Mouse (Mus musculus) forebrain, embryonic 12.5 days (tissue): ENCODE data around the gene 4930467E23Rik. TPM values are rescaled to one million over a fixed set of nuclear protein-coding genes. Genes with fewer than 3 reads are reported as not detected.
A peak's percentile ranks its signal among the peaks of the same experiment; 100 is the strongest.
"Not testable (repeated sequence)": the region's sequence is repeated elsewhere in the genome, so short reads cannot be mapped to it uniquely, and the experiment has no call there.

ENCODE experiments used
- ATAC-seq: fragments of 200-750 bp; cut with Nextera tagmentation; 2 replicates; pipeline ENCODE4 v1.8.0; 2017; ENCODE audit warnings: moderate TSS enrichment; ENCODE audit not compliant: low FRiP score
- H3K27ac ChIP-seq: fragments of 300-500 bp; sonication (generic); 2 replicates; pipeline ENCODE4 v1.5.1; 2016; ENCODE audit warnings: mild to moderate bottlenecking
- H3K27me3 ChIP-seq: fragments of 300-500 bp; sonication (generic); 2 replicates; pipeline ENCODE4 v1.6.1; 2016; ENCODE audit warnings: mild to moderate bottlenecking
- H3K36me3 ChIP-seq: fragments of 300-500 bp; sonication (generic); replicated peaks from 2 replicates; pipeline ENCODE4 v1.6.1; 2016; ENCODE audit warnings: mild to moderate bottlenecking
- H3K4me1 ChIP-seq: fragments of 300-500 bp; sonication (generic); 2 replicates; pipeline ENCODE4 v1.6.1; 2016
- H3K4me2 ChIP-seq: fragments of 300-500 bp; sonication (generic); 2 replicates; pipeline ENCODE4 v1.6.1; 2016; ENCODE audit warnings: mild to moderate bottlenecking, moderate library complexity
- H3K4me3 ChIP-seq: fragments of 300-500 bp; sonication (generic); replicated peaks from 2 replicates; pipeline ENCODE4 v1.5.1; 2016; ENCODE audit warnings: mild to moderate bottlenecking
- H3K9ac ChIP-seq: fragments of 300-500 bp; sonication (generic); 2 replicates; pipeline ENCODE4 v1.6.1; 2016; ENCODE audit warnings: mild to moderate bottlenecking
- H3K9me3 ChIP-seq: fragments of 300-500 bp; sonication (generic); 2 replicates; pipeline ENCODE4 v1.6.1; 2016
- WGBS: fragments of 180-500 bp; shearing (Covaris S2); methylation state at CpG from one replicate; pipeline ENCODE4 v1.1.7; 2016; 5-methylcytosine and 5-hydroxymethylcytosine counted together
- polyA plus RNA-seq: library from polyadenylated mRNA; unstranded; fragments of >200 nt; fragmentation: Nextera tagmentation; extraction: Ambion mirVana; gene quantifications from 2 replicates; pipeline ENCODE4 v1.2.1, GENCODE M21; 2016

4930467E23Rik gene
- polyA plus RNA-seq, result 0.15 TPM in 1 of 2 replicates, not detected in the other

- H3K4me1 ChIP-seq, H3K36me3 ChIP-seq, H3K4me3 ChIP-seq, H3K9me3 ChIP-seq, H3K9ac ChIP-seq, H3K27me3 ChIP-seq, ATAC-seq, H3K4me2 ChIP-seq, H3K27ac ChIP-seq: not testable (repeated sequence)
- no CpG with 5 or more reads among the region's 2 CpGs for WGBS
Measured at GRCm38 (mm10) chr8:19729276-19729675, at the start of gene 4930467E23Rik. Gene 4930467E23Rik (plus strand): TSS chr8:19729576.

- not testable (repeated sequence) for H3K9me3 ChIP-seq, H3K9ac ChIP-seq, H3K27me3 ChIP-seq, H3K27ac ChIP-seq, H3K4me1 ChIP-seq, H3K4me2 ChIP-seq, H3K4me3 ChIP-seq, H3K36me3 ChIP-seq, ATAC-seq
- 93% methylated on average over 2 of the region's 3 CpGs for WGBS
Measured at GRCm38 (mm10) chr8:19682311-19682710, 47.1 kb upstream of the 4930467E23Rik start.

- WGBS, result 82% methylated on average over 3 of the region's 3 CpGs
- H3K36me3 ChIP-seq, H3K9ac ChIP-seq, H3K4me3 ChIP-seq, H3K27me3 ChIP-seq, H3K4me2 ChIP-seq, H3K9me3 ChIP-seq, H3K27ac ChIP-seq, H3K4me1 ChIP-seq, ATAC-seq: not testable (repeated sequence)
Measured at GRCm38 (mm10) chr8:19685476-19685875, 43.9 kb upstream of the 4930467E23Rik start.

DNA sequence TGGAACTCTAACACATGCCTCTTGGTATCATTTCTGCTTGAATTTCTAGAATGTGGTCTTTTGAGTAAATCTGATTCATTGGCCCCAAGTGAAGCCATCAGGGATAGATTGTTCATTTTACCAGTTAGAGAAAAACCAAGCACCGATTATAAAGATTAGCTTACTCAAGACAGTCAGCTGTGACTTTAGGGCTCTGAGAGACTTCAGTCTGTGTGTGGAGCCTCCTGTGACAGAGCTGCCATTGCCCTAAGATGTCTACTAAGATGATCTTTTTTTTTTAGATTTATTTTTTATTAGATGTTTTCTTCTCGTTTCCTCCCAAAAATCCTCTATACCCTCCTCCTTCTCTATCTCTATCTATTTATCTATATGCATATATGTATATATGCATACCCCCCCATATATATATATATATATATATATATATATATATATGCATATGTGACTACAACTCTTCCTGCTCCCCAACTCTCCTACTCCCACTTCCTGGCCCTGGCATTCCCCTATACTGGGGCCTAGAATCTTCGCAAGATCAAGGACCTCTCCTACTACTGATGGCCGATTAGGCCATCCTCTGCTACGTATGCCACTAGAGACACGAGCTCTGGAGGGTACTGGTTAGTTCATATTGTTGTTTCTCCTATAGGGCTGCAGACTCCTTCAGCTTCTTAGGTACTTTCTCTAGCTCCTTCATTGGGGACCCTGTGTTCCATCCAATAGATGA, 40.4 kb upstream of the 4930467E23Rik start:
- H3K4me3 ChIP-seq, ATAC-seq, H3K36me3 ChIP-seq, H3K9me3 ChIP-seq, H3K27me3 ChIP-seq, H3K4me2 ChIP-seq, H3K9ac ChIP-seq, H3K27ac ChIP-seq, H3K4me1 ChIP-seq: not testable (repeated sequence)
- WGBS, result 82% methylated on average over 6 of the region's 6 CpGs

DNA sequence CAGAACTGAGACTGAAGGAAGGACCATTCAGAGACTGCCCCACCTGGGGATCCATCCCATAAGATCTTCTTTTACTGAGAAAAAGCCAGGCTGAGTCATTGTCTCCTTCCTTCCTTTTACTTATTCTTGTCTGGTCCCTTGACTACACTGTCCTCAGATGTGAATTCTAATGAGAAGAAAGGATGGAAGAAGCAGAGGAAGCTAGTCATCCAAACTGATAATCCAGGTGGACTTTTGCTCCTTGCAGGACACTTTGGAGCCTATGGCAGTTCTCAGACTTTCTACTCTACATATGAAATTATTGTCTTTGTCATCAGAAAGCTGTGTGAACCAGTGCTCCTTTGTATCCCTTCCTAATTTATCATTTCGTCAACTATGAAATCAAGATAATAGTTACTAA, 39.6 kb upstream of the 4930467E23Rik start:
- H3K27ac ChIP-seq, H3K9ac ChIP-seq, H3K4me1 ChIP-seq, H3K27me3 ChIP-seq, H3K4me2 ChIP-seq, H3K36me3 ChIP-seq, ATAC-seq, H3K4me3 ChIP-seq, H3K9me3 ChIP-seq: not testable (repeated sequence)
- WGBS, result 81% methylated on average over 1 of the region's 1 CpGs

DNA sequence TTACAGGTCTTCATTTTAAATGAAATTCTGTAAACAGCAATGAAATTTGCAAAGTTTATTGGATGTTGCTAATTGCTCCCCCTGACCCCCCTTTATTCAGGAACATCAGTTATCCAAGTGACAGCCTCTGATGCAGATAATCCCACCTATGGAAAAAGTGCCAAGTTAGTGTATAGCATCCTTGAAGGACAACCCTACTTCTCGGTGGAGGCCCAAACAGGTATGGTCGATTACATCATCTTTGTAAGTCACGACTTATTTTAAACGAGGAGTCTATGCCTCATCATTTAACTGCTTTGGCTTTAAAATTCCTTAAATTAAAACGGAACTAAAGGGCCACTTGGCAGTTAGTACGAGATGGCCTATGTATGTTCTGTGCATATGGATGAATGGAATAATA, 38.0 kb upstream of the 4930467E23Rik start:
- H3K36me3 ChIP-seq, H3K4me1 ChIP-seq, H3K27ac ChIP-seq, H3K4me2 ChIP-seq, H3K9ac ChIP-seq, ATAC-seq, H3K4me3 ChIP-seq, H3K9me3 ChIP-seq, H3K27me3 ChIP-seq: not testable (repeated sequence)
- 81% methylated on average over 6 of the region's 6 CpGs for WGBS

DNA sequence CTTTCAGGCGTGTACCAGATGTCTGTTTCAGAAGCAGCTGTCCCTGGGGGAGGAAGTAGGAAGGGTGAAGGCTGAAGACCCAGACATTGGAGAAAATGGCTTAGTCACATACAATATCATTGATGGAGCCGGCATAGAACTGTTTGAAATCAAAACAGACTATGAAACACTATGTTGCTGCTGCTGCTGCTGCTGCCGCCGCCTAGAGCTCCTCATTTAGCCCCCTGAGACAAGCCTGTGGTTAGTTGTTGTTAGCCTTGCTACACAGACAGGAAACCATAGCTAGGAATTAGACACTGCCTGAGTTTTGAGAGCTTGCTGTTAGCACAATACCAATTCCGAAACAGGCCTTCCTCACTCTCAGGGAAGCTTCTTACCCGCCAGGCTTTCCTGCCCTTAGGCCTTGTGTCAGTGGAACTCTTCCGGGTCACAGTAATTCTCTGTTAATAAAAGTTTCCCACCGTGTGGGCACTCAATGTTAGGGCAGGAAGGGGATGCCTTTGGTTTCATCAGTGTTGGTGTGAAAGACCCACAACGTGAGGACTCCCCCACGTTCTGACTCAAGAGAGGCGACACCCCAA, 31.8 kb upstream of the 4930467E23Rik start:
- H3K4me1 ChIP-seq, ATAC-seq: not testable (repeated sequence)
- WGBS, result 87% methylated on average over 11 of the region's 11 CpGs

DNA sequence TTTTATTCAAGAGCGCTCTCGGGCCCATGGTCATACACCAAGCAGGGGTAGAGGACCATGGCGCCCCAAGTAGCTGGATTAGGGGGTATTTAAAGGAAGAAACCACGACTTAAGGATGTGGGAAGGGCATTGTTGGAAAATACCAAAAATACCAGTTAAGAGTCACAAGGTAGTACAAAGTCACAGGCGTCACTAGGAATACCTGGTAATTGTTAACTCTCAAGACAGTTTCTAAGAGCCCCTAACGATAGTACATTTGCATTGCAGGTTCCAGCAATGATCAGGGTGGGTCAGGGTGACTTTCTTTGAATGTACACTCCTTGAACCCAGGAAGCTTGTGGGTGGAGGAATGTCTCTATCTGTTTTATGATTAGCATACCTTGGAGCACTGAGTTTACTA, 31.3 kb upstream of the 4930467E23Rik start:
- WGBS, result 74% methylated on average over 6 of the region's 6 CpGs

More for the DNA sequence above, 31.8 kb upstream of the 4930467E23Rik start:
- H3K4me2 ChIP-seq, H3K4me3 ChIP-seq, H3K36me3 ChIP-seq, H3K9ac ChIP-seq, H3K9me3 ChIP-seq, H3K27me3 ChIP-seq, H3K27ac ChIP-seq: not testable (repeated sequence)

DNA sequence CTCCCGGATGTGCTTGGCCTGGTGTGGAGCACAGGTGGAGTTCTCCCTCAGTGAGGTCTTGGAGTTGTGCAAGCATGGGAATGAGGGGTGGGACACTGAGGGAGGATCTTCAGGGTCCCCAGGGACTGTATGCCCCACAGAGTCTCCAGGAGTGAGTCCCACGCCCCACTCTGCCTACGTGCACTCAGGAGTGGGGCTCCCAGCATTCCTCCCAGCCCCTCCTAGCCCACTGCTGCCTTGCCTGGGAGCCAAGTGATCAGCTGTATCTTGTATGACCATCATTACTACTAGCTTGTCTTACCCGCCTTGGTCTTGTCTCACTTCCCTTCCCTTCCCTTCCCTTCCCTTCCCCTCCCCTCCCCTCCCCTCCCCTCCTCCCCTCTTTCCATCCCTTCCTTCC, 30.7 kb upstream of the 4930467E23Rik start:
- H3K9me3 ChIP-seq, H3K9ac ChIP-seq, H3K4me3 ChIP-seq, ATAC-seq, H3K4me1 ChIP-seq, H3K36me3 ChIP-seq, H3K4me2 ChIP-seq, H3K27ac ChIP-seq, H3K27me3 ChIP-seq: not testable (repeated sequence)
- 88% methylated on average over 4 of the region's 4 CpGs for WGBS

More for the DNA sequence above, 31.3 kb upstream of the 4930467E23Rik start:
- not testable (repeated sequence) for H3K27ac ChIP-seq, ATAC-seq, H3K27me3 ChIP-seq, H3K36me3 ChIP-seq, H3K9me3 ChIP-seq, H3K9ac ChIP-seq, H3K4me1 ChIP-seq, H3K4me3 ChIP-seq, H3K4me2 ChIP-seq

DNA sequence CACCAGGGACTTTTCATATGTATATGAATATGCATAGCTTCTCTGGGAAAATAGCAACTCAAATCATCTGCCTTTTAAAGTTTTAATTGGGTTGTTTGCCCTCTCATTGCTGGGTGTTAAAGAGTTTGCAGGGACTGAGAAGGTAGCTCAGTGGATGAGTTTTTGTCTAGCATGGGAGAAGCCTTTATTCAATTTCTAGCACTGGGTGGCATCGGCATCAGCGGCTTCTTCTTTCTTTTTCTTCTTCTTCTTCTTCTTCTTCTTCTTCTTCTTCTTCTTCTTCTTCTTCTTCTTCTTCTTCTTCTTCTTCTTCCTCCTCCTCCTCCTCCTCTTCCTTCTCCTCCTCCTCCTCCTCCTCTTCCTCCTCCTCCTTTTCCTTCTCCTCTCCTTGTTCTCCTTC, 28.1 kb upstream of the 4930467E23Rik start:
- H3K36me3 ChIP-seq, H3K9me3 ChIP-seq, H3K27me3 ChIP-seq, H3K27ac ChIP-seq, H3K4me3 ChIP-seq, H3K4me1 ChIP-seq, H3K9ac ChIP-seq, H3K4me2 ChIP-seq, ATAC-seq: not testable (repeated sequence)
- 93% methylated on average over 2 of the region's 2 CpGs for WGBS

- H3K27ac ChIP-seq, H3K36me3 ChIP-seq, H3K4me2 ChIP-seq, ATAC-seq, H3K27me3 ChIP-seq, H3K4me1 ChIP-seq, H3K4me3 ChIP-seq, H3K9ac ChIP-seq: not testable (repeated sequence)
- peaks cover 11% of the 10 kb centered on the region for H3K9me3 ChIP-seq
- 71% methylated on average over 2 of the region's 2 CpGs for WGBS
Measured at GRCm38 (mm10) chr8:19702276-19702675, 27.1 kb upstream of the 4930467E23Rik start.

- WGBS, result 47% methylated on average over 13 of the region's 13 CpGs
- peak; percentile 94 for ATAC-seq
- not testable (repeated sequence) for H3K27me3 ChIP-seq, H3K4me3 ChIP-seq, H3K27ac ChIP-seq, H3K4me1 ChIP-seq, H3K4me2 ChIP-seq, H3K36me3 ChIP-seq, H3K9ac ChIP-seq
- peaks cover 11% of the 10 kb centered on the region; the same call in 1 of the 2 replicates for H3K9me3 ChIP-seq
Measured at GRCm38 (mm10) chr8:19702972-19703709, 26.2 kb upstream of the 4930467E23Rik start.

DNA sequence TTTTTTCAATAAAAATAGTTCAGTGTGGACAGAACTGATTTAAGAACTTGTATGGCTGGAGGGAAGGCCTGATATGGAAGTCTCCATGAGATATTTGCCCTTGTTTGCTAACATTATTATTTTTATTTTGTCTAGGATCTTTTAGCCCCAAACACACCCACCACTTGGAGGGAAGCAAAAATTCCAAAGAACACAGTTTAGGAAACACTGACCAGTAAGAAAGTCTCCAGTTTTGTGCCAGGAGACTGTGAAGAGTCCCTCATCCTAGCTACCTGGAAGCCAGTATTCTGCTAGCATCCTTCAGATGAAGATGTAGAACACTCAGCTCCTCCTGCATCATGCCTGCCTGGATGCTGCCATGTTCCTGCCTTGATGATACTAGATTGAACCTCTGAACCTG, 25.5 kb upstream of the 4930467E23Rik start:
- H3K4me3 ChIP-seq, H3K9ac ChIP-seq, H3K4me2 ChIP-seq, H3K27ac ChIP-seq, H3K36me3 ChIP-seq, ATAC-seq, H3K27me3 ChIP-seq, H3K4me1 ChIP-seq, H3K9me3 ChIP-seq: not testable (repeated sequence)
